Mouse (Mus musculus): Measurements from ENCODE around the gene Clec4g.
A peak's percentile ranks its signal among the peaks of the same experiment; 100 is the strongest.

GRCm38 (mm10) chr8:3676131-3676992 is 44.1 kb downstream of the Clec4g start, which contains the start of gene Trappc5:
- TF ChIP-seq GATA1 (IDR thresholded peaks at IDR 0.05; ENCODE audit: borderline replicate concordance, low read length) (no peak), FLI1 (IDR thresholded peaks at IDR 0.05; ENCODE audit: low read length) (0 out of 2 replicates have a peak, but pooled peaks have one; percentile 8)

Measured in megakaryocyte, embryonic 14.5 days (primary cell).